Mouse (Mus musculus): ENCODE data around the gene Rps18.

- TF ChIP-seq EP300 (IDR thresholded peaks at IDR 0.05; ENCODE audit: low read depth) (no peak), CTCF (IDR thresholded peaks at IDR 0.05; ENCODE audit: low read depth) (peak; percentile 86)
Observed at GRCm38 (mm10) chr17:33991788-33992664, 36.2 kb upstream of the Rps18 start.

Data from liver, embryonic 14.5 days (tissue).